Mouse (Mus musculus) lung, postnatal 0 days (tissue): ENCODE measurements around the gene Stox1.

Experiments
- CTCF ChIP-seq: IDR thresholded peaks from 2 replicates; pipeline ENCODE4 v1.5.1; 2016; ENCODE audit warnings: antibody characterized with exemption, mild to moderate bottlenecking
- EP300 ChIP-seq: IDR thresholded peaks from 2 replicates; pipeline ENCODE4 v1.6.1; 2016; ENCODE audit warnings: antibody characterized with exemption, mild to moderate bottlenecking, control low read depth

GRCm38 (mm10) chr10:62713457-62713856, 12.5 kb downstream of the Stox1 start:
- TF ChIP-seq EP300 (no peak), CTCF (no peak)
